Mouse (Mus musculus) cerebellum, adult 2 months (tissue): ENCODE data around the gene Prss53.

ENCODE experiments used
- CTCF ChIP-seq: fragments of 200-500 bp; IDR thresholded peaks from 2 replicates; pipeline ENCODE4 v1.5.1; 2011; ENCODE audit warnings: low read depth, mild to moderate bottlenecking, control low read depth, low read length, moderate library complexity, borderline replicate concordance; ENCODE audit not compliant: insufficient read depth
- POLR2A ChIP-seq: fragments of 200-500 bp; IDR thresholded peaks from 2 replicates; pipeline ENCODE4 v1.6.1; 2011; ENCODE audit warnings: low read length, control low read depth, borderline replicate concordance; ENCODE audit not compliant: insufficient read depth

- TF ChIP-seq CTCF: no peak
- no peak for TF ChIP-seq POLR2A
These were observed 6.8 kb upstream of the Prss53 start for GRCm38 (mm10) chr7:127897542-127897941.
